8 mouse cellular contexts compared by ENCODE assay signal in the genomic region with DNA sequence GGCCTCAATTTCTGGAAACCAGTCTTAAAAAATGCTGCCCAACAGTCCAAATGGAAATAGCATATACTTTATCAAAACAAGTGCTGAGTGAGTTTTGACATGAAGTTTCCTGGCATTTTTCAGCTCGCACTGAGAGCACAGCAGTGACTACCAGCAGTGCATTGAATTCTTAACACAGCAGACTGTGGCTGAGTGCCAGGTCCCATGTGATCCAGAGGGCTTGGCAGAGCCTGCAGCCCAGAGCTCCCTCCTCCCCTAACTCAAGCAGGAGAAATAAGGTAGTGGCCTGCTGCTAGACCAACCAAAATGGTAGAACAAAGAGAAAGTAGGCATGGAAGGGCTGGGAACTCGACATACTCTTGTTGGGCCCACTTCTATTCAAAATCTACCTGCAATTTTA.
DNase-seq lines count a peak whose midpoint lies in the region; ATAC-seq lines count a peak whose summit lies in the region.

No protein-coding gene starts in this region.

- ATAC-seq in forebrain, embryonic 13.5 days: peak; percentile 83
- no peak for ATAC-seq in forebrain, embryonic 11.5 days (replicated peaks; ENCODE audit: low FRiP score)
- peak; percentile 79; the same call in 1 of the 2 replicates for ATAC-seq in limb, embryonic 15.5 days (ENCODE audit: insufficient number of reproducible peaks, low FRiP score, low TSS enrichment, low read depth)

- H3K27ac ChIP-seq in forebrain, embryonic 13.5 days: no peak overlapping the region
- H3K27ac ChIP-seq in forebrain, embryonic 11.5 days (ENCODE audit: low read depth, low read length): no peak overlapping the region
- peak overlapping the region; percentile 30 for H3K27ac ChIP-seq in limb, embryonic 15.5 days

- no peaks in the 10 kb centered on the region; the same call in 1 of the 2 replicates for H3K9me3 ChIP-seq in forebrain, embryonic 13.5 days (replicated peaks)
- H3K9me3 ChIP-seq in forebrain, embryonic 11.5 days (ENCODE audit: control insufficient read depth, low read length): no peaks in the 10 kb centered on the region
- no peaks in the 10 kb centered on the region for H3K9me3 ChIP-seq in limb, embryonic 15.5 days

- no peak overlapping the region for H3K4me3 ChIP-seq in forebrain, embryonic 13.5 days
- no peak overlapping the region for H3K4me3 ChIP-seq in forebrain, embryonic 11.5 days (ENCODE audit: low read depth, low read length)
- H3K4me3 ChIP-seq in limb, embryonic 15.5 days: no peak overlapping the region

- peaks cover 12% of the 10 kb centered on the region; the same call in 1 of the 2 replicates for H3K4me1 ChIP-seq in forebrain, embryonic 13.5 days
- H3K4me1 ChIP-seq in forebrain, embryonic 11.5 days (replicated peaks; ENCODE audit: control insufficient read depth, insufficient read depth, low read length): no peaks in the 10 kb centered on the region
- H3K4me1 ChIP-seq in limb, embryonic 15.5 days: 0 out of 2 replicates have a peak, but pooled peaks cover 6% of the 10 kb centered on the region

- 62% methylated on average over 2 of the region's 2 CpGs for WGBS in forebrain, embryonic 13.5 days
- WGBS in forebrain, embryonic 11.5 days: 91% methylated on average over 2 of the region's 2 CpGs
- 55% methylated on average over 2 of the region's 2 CpGs for WGBS in limb, embryonic 15.5 days

- no peaks in the 10 kb centered on the region for H3K27me3 ChIP-seq in forebrain, embryonic 13.5 days
- no peaks in the 10 kb centered on the region for H3K27me3 ChIP-seq in forebrain, embryonic 11.5 days (ENCODE audit: control insufficient read depth, insufficient read depth, low read length)
- no peaks in the 10 kb centered on the region for H3K27me3 ChIP-seq in limb, embryonic 15.5 days

- no peak overlapping the region for H3K4me2 ChIP-seq in forebrain, embryonic 13.5 days
- H3K4me2 ChIP-seq in forebrain, embryonic 11.5 days (ENCODE audit: low read depth, low read length, severe bottlenecking): no peak overlapping the region
- H3K4me2 ChIP-seq in limb, embryonic 15.5 days: no peak overlapping the region

- H3K9ac ChIP-seq in forebrain, embryonic 13.5 days: no peak overlapping the region
- no peak overlapping the region for H3K9ac ChIP-seq in forebrain, embryonic 11.5 days (ENCODE audit: low read length)
- no peak overlapping the region for H3K9ac ChIP-seq in limb, embryonic 15.5 days

- peaks cover 18% of the 10 kb centered on the region; the same call in 1 of the 2 replicates for H3K36me3 ChIP-seq in forebrain, embryonic 13.5 days (ENCODE audit: poor library complexity, severe bottlenecking)
- no peaks in the 10 kb centered on the region for H3K36me3 ChIP-seq in forebrain, embryonic 11.5 days (ENCODE audit: control insufficient read depth, insufficient read depth, low read length)
- peaks cover 8% of the 10 kb centered on the region; the same call in 1 of the 2 replicates for H3K36me3 ChIP-seq in limb, embryonic 15.5 days

- no peak for DNase-seq in forebrain, embryonic 11.5 days (ENCODE audit: low spot score)
- peak; percentile 72 for DNase-seq in adrenal gland, postnatal 25 days
- peak; percentile 37 to 42 for DNase-seq in frontal cortex, postnatal 14 days (ENCODE audit: low spot score in 2 of 2)
- DNase-seq in heart, postnatal 4 days: peak; percentile 92
- DNase-seq in skeletal muscle tissue, adult 2 months (ENCODE audit: low read depth, low spot score): peak; percentile 52
- DNase-seq in spleen, adult 12 weeks (ENCODE audit: low spot score): no peak

Comparison
In these comparisons a context has a peak if more than half of its experiments do, and no peak if none do; other contexts are left out.
1. DNase-seq: peak in adrenal gland, postnatal 25 days (single experiment), frontal cortex, postnatal 14 days (2 of 2), heart, postnatal 4 days (single experiment) and skeletal muscle tissue, adult 2 months (single experiment); none in forebrain, embryonic 11.5 days (single experiment) and spleen, adult 12 weeks (single experiment).